Mouse (Mus musculus) brown adipose tissue, adult 24 weeks (tissue): ENCODE measurements at regions not wholly inside any gene's neighbourhood (a gene's known extent, or its start where the extent isn't known, plus 50 kb on each side); places are given as distances from the start of the nearest gene placed in this dataset.
"Not testable (repeated sequence)": the region's sequence is repeated elsewhere in the genome, so short reads cannot be mapped to it uniquely, and the experiment has no call there.

Source experiments
- H3K27ac ChIP-seq: fragments of 200-500 bp; replicated peaks from 2 replicates; pipeline ENCODE4 v1.5.1; 2012; ENCODE audit warnings: low read depth, mild to moderate bottlenecking, low read length
- H3K4me1 ChIP-seq: fragments of 200-500 bp; 2 replicates; pipeline ENCODE4 v1.6.1; 2012; ENCODE audit warnings: low read length, mixed read lengths; ENCODE audit not compliant: control insufficient read depth, insufficient read depth, insufficient read length
- H3K4me3 ChIP-seq: fragments of 200-500 bp; 2 replicates; pipeline ENCODE4 v1.5.1; 2012; ENCODE audit warnings: low read depth, mild to moderate bottlenecking, low read length, moderate library complexity; ENCODE audit not compliant: insufficient read depth

GRCm38 (mm10) chr9:78769168-78769567 lies 153.8 kb downstream of the Cd109 start:
- Histone ChIP-seq H3K27ac (no peak overlapping the region), H3K4me1 (no peaks in the 10 kb centered on the region), H3K4me3 (no peak overlapping the region)

DNA sequence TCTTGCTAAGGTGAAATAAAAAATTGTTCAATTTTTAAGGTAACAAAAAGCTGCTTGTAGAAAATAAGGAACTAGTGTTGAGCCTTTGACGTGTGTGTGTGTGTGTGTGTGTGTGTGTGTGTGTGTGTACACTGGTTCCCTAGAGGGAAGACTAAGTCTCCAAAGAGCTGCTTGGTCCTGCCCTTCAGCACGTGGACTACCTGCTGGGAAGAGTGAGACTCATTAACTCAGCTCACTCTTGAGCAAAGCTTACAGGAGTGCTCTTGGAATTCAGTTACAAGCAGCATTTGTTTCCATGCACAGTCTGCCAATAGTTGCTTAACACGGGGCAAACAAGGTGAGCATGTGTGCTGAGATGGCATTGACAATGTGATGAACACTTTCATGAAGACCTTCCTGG lies 158.6 kb downstream of the Cd109 start:
- H3K4me1 ChIP-seq = no peaks in the 10 kb centered on the region
- no peak overlapping the region for H3K27ac ChIP-seq
- no peak overlapping the region for H3K4me3 ChIP-seq

DNA sequence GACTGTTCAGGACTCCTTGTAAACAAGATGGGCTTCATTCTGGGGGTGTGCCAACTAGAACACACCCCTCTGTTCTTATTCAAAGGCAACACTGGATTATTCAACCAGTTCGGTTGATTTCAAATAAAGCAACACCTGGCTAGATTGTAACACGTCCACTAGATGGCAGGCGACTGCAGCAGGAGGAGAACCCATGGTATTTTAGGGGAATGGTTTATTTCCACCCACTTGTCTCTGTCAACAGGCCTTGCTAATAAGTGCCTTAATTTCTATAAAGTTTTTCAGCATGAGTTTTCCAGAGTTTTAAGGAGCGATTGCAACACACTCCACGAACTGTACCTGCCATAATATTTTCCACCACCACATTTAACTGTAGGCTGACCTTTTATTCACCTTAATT lies 160.1 kb downstream of the Cd109 start:
- Histone ChIP-seq H3K4me3 (no peak overlapping the region), H3K27ac (no peak overlapping the region), H3K4me1 (no peaks in the 10 kb centered on the region)

- Histone ChIP-seq H3K27ac (no peak overlapping the region), H3K4me1 (no peaks in the 10 kb centered on the region), H3K4me3 (no peak overlapping the region)
Measured at GRCm38 (mm10) chr9:78780595-78780994, 165.2 kb downstream of the Cd109 start.

GRCm38 (mm10) chr9:78782297-78782696 lies 167.0 kb downstream of the Cd109 start:
- no peak overlapping the region for H3K4me3 ChIP-seq
- H3K27ac ChIP-seq = no peak overlapping the region
- no peaks in the 10 kb centered on the region for H3K4me1 ChIP-seq

DNA sequence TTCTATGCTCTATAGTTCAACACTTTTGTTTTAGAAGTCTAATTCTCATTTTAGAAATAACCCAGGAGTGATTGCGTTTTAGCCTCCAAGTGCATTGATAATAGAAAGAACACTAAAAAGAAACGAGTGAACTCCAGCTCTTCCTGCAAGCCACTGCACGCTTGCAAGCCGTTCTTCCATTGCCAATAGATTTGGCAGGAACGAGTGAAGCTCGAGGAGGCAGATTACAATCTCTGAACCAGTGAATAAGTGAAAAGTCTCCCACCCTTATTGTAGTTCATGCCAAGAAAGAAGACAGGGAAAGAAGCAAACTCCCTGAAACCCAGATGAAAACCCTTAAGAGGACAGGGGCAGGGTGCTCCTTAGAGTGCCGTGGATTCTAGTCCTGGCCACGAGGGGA lies 167.5 kb downstream of the Cd109 start:
- Histone ChIP-seq H3K4me1 (no peaks in the 10 kb centered on the region), H3K4me3 (no peak overlapping the region), H3K27ac (no peak overlapping the region)

- no peaks in the 10 kb centered on the region for H3K4me1 ChIP-seq
- no peak overlapping the region for H3K4me3 ChIP-seq
Measured at GRCm38 (mm10) chr9:78787866-78788265, 172.5 kb downstream of the Cd109 start.

DNA sequence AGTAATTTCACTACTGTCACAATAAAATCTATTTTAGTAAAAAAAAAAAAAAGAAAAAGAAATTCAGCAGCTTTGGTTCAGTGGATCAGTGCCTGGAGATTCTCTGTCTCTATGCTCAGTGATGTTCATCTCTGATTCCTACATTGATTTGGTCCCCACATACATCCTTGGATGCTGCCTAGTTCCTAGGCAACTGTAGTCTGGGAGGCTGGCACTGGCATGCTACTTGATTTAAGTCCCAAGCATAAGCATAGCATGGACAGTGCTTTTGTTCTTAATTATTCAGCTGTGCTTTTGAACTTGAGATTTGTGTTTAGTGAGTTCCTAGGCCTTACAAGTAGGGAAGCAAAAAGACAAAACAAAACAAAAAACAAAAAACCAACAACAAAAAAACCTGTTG lies 174.4 kb downstream of the Cd109 start:
- no peak overlapping the region for H3K27ac ChIP-seq
- no peak overlapping the region for H3K4me3 ChIP-seq
- H3K4me1 ChIP-seq = no peaks in the 10 kb centered on the region

More at GRCm38 (mm10) chr9:78787866-78788265, 172.5 kb downstream of the Cd109 start:
- H3K27ac ChIP-seq = no peak overlapping the region

GRCm38 (mm10) chr9:78790155-78790554 lies 174.8 kb downstream of the Cd109 start:
- no peak overlapping the region for H3K4me3 ChIP-seq
- no peak overlapping the region for H3K27ac ChIP-seq
- H3K4me1 ChIP-seq = no peaks in the 10 kb centered on the region

GRCm38 (mm10) chr9:78795801-78796200 lies 180.5 kb downstream of the Cd109 start:
- H3K4me3 ChIP-seq = no peak overlapping the region
- H3K27ac ChIP-seq = no peak overlapping the region
- H3K4me1 ChIP-seq = no peaks in the 10 kb centered on the region

- H3K4me3 ChIP-seq = no peak overlapping the region
- no peak overlapping the region for H3K27ac ChIP-seq
- no peaks in the 10 kb centered on the region for H3K4me1 ChIP-seq
Measured at GRCm38 (mm10) chr9:78817221-78817620, 201.9 kb downstream of the Cd109 start.

- peak overlapping the region; percentile 11; the same call in 1 of the 2 replicates for H3K4me3 ChIP-seq
- not testable (repeated sequence) for H3K4me1 ChIP-seq, H3K27ac ChIP-seq
Measured at GRCm38 (mm10) chr9:78821554-78822212, 206.3 kb downstream of the Cd109 start.

DNA sequence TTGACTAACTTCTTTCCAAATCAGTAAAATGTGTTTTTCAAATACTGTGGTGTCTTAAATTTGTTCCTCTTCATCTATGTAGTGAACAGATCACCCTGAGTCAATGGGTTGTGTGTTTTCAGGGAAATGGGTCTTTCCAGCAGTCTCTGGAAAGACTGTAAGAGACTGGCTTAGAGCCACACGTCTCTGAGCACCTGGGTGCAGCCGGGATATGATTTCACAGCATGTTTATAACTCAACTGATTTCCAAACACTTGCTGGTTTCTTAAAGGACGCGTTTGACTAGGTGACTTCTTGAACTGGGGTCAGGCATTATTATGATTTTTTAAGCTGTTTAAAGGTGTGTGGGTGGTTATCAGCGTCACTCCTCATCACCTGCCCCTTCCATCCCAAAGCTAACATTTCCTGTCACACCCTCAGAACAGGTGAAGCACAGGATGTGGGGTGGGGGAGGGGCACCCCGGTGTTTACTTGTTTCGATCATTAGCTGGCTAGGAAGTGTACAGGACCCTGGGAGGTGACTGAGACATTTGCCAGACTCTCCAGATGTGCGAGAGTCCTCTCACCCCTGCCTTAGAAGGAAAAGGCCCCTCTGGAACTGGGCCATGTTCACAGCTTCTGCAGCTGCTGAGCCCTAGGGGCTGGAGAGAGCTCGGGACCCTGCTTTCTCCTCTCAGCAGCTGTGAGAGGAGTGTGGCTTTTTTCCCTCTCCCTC lies 229.8 kb downstream of the Cd109 start:
- Histone ChIP-seq H3K4me3 (no peak overlapping the region), H3K27ac (peak overlapping the region; percentile 3; the same call in 1 of the 2 replicates)

DNA sequence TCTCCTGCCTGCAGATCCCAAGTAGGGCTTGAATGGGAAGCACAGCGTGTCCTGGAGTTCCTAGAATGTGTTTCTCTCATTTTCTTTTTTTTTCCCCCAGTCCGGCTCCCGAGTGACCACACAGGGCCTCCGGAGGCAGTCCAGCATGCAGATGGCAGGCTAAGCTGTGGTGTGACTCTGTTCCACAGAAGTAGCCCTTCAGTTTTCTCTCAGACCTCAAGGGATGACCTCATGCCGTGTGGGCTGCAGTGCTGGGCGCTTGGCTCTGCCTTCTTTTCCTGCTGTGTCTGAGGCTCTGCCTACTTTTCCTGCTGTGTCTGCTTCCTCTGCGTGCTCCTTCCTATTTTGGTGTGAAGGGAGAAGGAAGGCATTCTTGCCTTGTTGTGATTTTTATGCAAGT lies 230.8 kb downstream of the Cd109 start:
- peak overlapping the region; percentile 16 for H3K4me3 ChIP-seq
- H3K27ac ChIP-seq = peak overlapping the region; percentile 57
- H3K4me1 ChIP-seq = peaks cover 5% of the 10 kb centered on the region; the same call in 1 of the 2 replicates

More for the DNA sequence above, 229.8 kb downstream of the Cd109 start:
- H3K4me1 ChIP-seq = peaks cover 5% of the 10 kb centered on the region; the same call in 1 of the 2 replicates

DNA sequence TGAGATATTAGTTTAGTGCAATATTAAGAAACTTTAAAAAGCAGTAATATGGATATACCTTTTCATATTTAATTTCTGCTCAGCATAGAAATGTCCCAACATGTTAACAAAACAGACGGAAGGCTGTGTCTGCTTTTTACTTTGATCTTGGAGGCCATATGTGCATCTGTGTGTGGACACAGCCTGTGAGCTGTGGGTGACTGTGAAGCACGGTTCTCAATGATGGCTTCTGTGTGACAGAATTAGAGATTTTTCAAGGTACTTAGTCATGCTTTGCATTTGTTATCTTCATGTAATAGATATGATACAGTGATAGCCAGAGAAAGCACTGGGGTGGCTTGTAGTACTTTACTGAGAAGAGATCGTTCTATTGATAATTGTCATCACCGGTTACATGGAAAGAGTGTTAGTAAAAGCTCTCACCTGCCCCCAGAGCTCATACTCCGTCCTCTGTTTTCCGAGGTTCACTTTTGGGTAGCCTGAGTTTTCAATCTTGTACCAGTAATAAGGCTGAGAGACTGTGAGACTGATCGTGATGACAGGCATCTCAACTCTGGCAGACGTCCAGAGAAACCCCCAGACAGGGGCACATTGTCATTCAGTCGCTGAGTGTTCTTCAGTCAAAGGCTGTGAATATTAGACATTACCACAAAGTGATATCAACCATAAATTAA lies 232.7 kb downstream of the Cd109 start:
- no peak overlapping the region for H3K27ac ChIP-seq
- H3K4me3 ChIP-seq = no peak overlapping the region
- H3K4me1 ChIP-seq = peaks cover 5% of the 10 kb centered on the region; the same call in 1 of the 2 replicates
